Mouse (Mus musculus) forebrain, embryonic 10.5 days (tissue): ENCODE results near the gene Slc38a1. TPM values are rescaled to one million over a fixed set of nuclear protein-coding genes. Genes with fewer than 3 reads are reported as not detected.

ENCODE experiments used
- DNase-seq: peaks from one replicate; pipeline ENCODE4 v3.0.0-alpha.2; 2017; ENCODE audit warnings: low spot score; ENCODE audit errors: extremely low spot score
- H3K27ac ChIP-seq: fragments of 300-500 bp; sonication (generic); 2 replicates; pipeline ENCODE4 v1.5.1; 2016; ENCODE audit warnings: mild to moderate bottlenecking
- H3K27me3 ChIP-seq: fragments of 300-500 bp; sonication (generic); 2 replicates; pipeline ENCODE4 v1.6.1; 2016; ENCODE audit warnings: mild to moderate bottlenecking; ENCODE audit not compliant: poor library complexity, severe bottlenecking
- H3K36me3 ChIP-seq: fragments of 300-500 bp; sonication (generic); replicated peaks from 2 replicates; pipeline ENCODE4 v1.6.1; 2016; ENCODE audit warnings: mild to moderate bottlenecking, moderate library complexity
- H3K4me1 ChIP-seq: fragments of 300-500 bp; sonication (generic); 2 replicates; pipeline ENCODE4 v1.6.1; 2016
- H3K4me3 ChIP-seq: fragments of 300-500 bp; sonication (generic); 2 replicates; pipeline ENCODE4 v1.5.1; 2016; ENCODE audit warnings: mild to moderate bottlenecking, moderate library complexity
- H3K9me3 ChIP-seq: fragments of 300-500 bp; sonication (generic); 2 replicates; pipeline ENCODE4 v1.6.1; 2016; ENCODE audit warnings: mild to moderate bottlenecking, moderate library complexity
- WGBS: fragments of 180-500 bp; shearing (Covaris S2); methylation state at CpG from one replicate; pipeline ENCODE4 v1.1.7; 2016; 5-methylcytosine and 5-hydroxymethylcytosine counted together
- polyA plus RNA-seq: library from polyadenylated mRNA; unstranded; fragments of >200 nt; fragmentation: Nextera tagmentation; extraction: Ambion mirVana; gene quantifications from 2 replicates; pipeline ENCODE4 v1.2.1, GENCODE M21; 2016

The Slc38a1 gene
- polyA plus RNA-seq, 1 experiment from 2014 or later = 138 TPM

GRCm38 (mm10) chr15:96678871-96679773 is 36.4 kb upstream of the Slc38a1 start:
- Histone ChIP-seq H3K36me3 (no peaks in the 10 kb centered on the region), H3K27ac (no peak overlapping the region), H3K9me3 (no peaks in the 10 kb centered on the region), H3K4me1 (no peaks in the 10 kb centered on the region), H3K27me3 (no peaks in the 10 kb centered on the region; the same call in 1 of the 2 replicates), H3K4me3 (no peak overlapping the region)
- WGBS = 76% methylated on average over 19 of the region's 19 CpGs
- no peak for DNase-seq

DNA sequence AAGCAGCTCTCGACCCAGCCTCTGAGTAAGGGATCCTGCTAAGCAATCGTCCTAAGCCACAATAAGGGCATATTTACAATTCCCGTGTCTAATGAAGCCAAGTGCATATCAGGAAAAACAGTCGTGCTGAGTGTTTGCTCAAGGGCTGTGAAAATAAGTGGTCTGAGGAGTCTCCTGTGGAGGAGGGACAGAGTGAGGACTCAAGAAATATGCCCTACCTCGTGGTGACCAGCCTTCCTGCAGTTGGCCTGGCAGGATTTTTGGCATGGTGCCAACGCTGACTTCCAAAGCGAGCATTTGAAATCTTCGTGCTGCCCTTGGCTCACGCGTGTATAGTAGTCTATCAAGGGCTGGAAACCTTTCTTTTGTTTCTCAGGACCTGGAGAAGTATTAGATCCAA is 33.8 kb upstream of the Slc38a1 start:
- 85% methylated on average over 10 of the region's 10 CpGs for WGBS
- no peak for DNase-seq

GRCm38 (mm10) chr15:96675744-96676143 is 33.0 kb upstream of the Slc38a1 start:
- H3K4me1 ChIP-seq = no peaks in the 10 kb centered on the region
- H3K27me3 ChIP-seq = no peaks in the 10 kb centered on the region; the same call in 1 of the 2 replicates
- H3K9me3 ChIP-seq = no peaks in the 10 kb centered on the region
- no peaks in the 10 kb centered on the region for H3K36me3 ChIP-seq
- no peak overlapping the region for H3K27ac ChIP-seq
- DNase-seq = no peak
- no peak overlapping the region for H3K4me3 ChIP-seq
- WGBS = 89% methylated on average over 15 of the region's 15 CpGs

More for the DNA sequence above, 33.8 kb upstream of the Slc38a1 start:
- no peaks in the 10 kb centered on the region for H3K36me3 ChIP-seq
- H3K27ac ChIP-seq = no peak overlapping the region
- H3K27me3 ChIP-seq = no peaks in the 10 kb centered on the region; the same call in 1 of the 2 replicates
- no peaks in the 10 kb centered on the region for H3K9me3 ChIP-seq
- H3K4me1 ChIP-seq = no peaks in the 10 kb centered on the region
- no peak overlapping the region for H3K4me3 ChIP-seq

DNA sequence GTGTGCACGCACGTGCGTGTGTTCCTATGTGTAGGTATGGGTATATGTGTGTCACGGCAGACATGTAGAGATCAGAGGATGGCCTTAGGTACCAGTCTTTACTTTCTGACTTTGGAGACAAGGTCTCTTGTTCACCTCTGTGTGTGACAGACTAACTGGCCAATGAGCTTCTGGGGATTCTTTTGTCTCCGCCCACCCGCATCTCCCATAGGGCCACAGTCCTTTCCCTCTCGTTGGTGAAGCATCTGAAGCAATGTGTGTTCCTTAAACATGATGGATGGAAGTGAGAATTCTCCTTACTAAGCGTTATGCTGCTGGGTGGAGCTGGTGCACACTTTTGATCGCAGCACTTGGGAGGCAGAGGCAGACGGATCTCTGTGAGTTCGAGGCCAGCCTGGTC is 32.3 kb upstream of the Slc38a1 start:
- no peaks in the 10 kb centered on the region for H3K36me3 ChIP-seq
- DNase-seq = no peak
- no peak overlapping the region for H3K27ac ChIP-seq
- no peaks in the 10 kb centered on the region for H3K9me3 ChIP-seq
- WGBS = 85% methylated on average over 11 of the region's 11 CpGs
- H3K4me1 ChIP-seq = no peaks in the 10 kb centered on the region
- no peaks in the 10 kb centered on the region for H3K27me3 ChIP-seq
- H3K4me3 ChIP-seq = no peak overlapping the region

DNA sequence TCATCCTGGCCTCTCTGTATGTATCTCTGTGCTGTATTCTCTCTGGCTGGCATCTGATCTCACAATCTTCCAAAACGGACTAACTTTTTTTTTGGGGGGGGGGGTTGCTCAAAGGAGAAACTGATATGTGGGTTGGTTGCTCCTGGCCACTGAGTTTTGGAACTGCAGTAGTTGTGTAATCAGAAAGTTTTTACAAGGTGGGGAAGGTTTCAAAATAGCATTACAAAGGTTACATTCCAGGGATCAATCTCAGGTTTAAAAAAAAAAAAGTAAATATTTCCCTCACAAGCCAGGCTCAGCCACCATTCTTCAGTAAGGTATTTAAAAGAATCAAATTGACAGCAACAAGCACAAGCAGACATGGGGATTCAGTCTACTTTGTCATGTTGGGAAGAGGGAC is 31.4 kb upstream of the Slc38a1 start:
- H3K4me3 ChIP-seq = no peak overlapping the region
- no peaks in the 10 kb centered on the region for H3K4me1 ChIP-seq
- DNase-seq = no peak
- H3K27me3 ChIP-seq = no peaks in the 10 kb centered on the region
- WGBS = 83% methylated on average over 1 of the region's 1 CpGs
- no peaks in the 10 kb centered on the region for H3K36me3 ChIP-seq
- H3K9me3 ChIP-seq = no peaks in the 10 kb centered on the region
- no peak overlapping the region for H3K27ac ChIP-seq

GRCm38 (mm10) chr15:96669721-96670120 is 27.0 kb upstream of the Slc38a1 start:
- Histone ChIP-seq H3K9me3 (no peaks in the 10 kb centered on the region), H3K36me3 (no peaks in the 10 kb centered on the region), H3K4me3 (no peak overlapping the region), H3K27ac (no peak overlapping the region), H3K27me3 (no peaks in the 10 kb centered on the region), H3K4me1 (peaks cover 6% of the 10 kb centered on the region; the same call in 1 of the 2 replicates)
- 87% methylated on average over 6 of the region's 6 CpGs for WGBS
- DNase-seq = no peak

- Histone ChIP-seq H3K27ac (no peak overlapping the region), H3K4me1 (peaks cover 6% of the 10 kb centered on the region; the same call in 1 of the 2 replicates), H3K27me3 (no peaks in the 10 kb centered on the region), H3K4me3 (peak overlapping the region; percentile 2; the same call in 1 of the 2 replicates), H3K9me3 (no peaks in the 10 kb centered on the region), H3K36me3 (no peaks in the 10 kb centered on the region)
- DNase-seq = peak; percentile 67
- 7% methylated on average over 7 of the region's 7 CpGs for WGBS
Measured at GRCm38 (mm10) chr15:96666663-96667062, 23.9 kb upstream of the Slc38a1 start.

GRCm38 (mm10) chr15:96665889-96666288 is 23.2 kb upstream of the Slc38a1 start:
- DNase-seq = peak; percentile 55
- H3K4me3 ChIP-seq = no peak overlapping the region
- peaks cover 6% of the 10 kb centered on the region; the same call in 1 of the 2 replicates for H3K4me1 ChIP-seq
- H3K27me3 ChIP-seq = no peaks in the 10 kb centered on the region
- WGBS = 17% methylated on average over 3 of the region's 3 CpGs
- H3K9me3 ChIP-seq = no peaks in the 10 kb centered on the region
- H3K27ac ChIP-seq = no peak overlapping the region
- no peaks in the 10 kb centered on the region for H3K36me3 ChIP-seq

GRCm38 (mm10) chr15:96660590-96661141 is 18.0 kb upstream of the Slc38a1 start:
- WGBS = 73% methylated on average over 13 of the region's 13 CpGs
- no peak for DNase-seq
- H3K4me1 ChIP-seq = peaks cover 16% of the 10 kb centered on the region
- no peak overlapping the region for H3K4me3 ChIP-seq
- no peaks in the 10 kb centered on the region for H3K36me3 ChIP-seq
- H3K27ac ChIP-seq = no peak overlapping the region
- no peaks in the 10 kb centered on the region for H3K27me3 ChIP-seq
- no peaks in the 10 kb centered on the region for H3K9me3 ChIP-seq

DNA sequence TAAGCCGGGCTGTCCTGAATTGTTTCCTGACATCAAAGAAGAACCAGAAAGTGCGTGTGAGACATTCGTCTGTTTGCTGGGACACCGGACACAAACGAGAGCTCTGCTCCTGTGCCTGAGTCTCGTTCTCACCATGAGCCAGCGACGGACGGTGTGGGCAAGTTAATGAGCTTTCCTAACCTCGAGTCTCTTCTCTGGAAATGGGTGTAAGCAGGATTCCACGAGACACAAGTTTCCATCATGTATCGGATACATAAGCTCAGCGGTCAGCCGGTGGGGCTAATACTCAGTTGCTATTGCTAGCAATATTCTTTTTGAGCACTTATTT is 15.5 kb upstream of the Slc38a1 start:
- peaks cover 16% of the 10 kb centered on the region for H3K4me1 ChIP-seq
- H3K27ac ChIP-seq = no peak overlapping the region
- no peaks in the 10 kb centered on the region for H3K27me3 ChIP-seq
- DNase-seq = no peak
- H3K9me3 ChIP-seq = no peaks in the 10 kb centered on the region
- H3K4me3 ChIP-seq = no peak overlapping the region
- 84% methylated on average over 14 of the region's 14 CpGs for WGBS
- no peaks in the 10 kb centered on the region for H3K36me3 ChIP-seq

- Histone ChIP-seq H3K9me3 (no peaks in the 10 kb centered on the region), H3K27me3 (no peaks in the 10 kb centered on the region), H3K27ac (no peak overlapping the region), H3K36me3 (no peaks in the 10 kb centered on the region), H3K4me1 (peaks cover 16% of the 10 kb centered on the region), H3K4me3 (no peak overlapping the region)
- DNase-seq = no peak
- WGBS = 73% methylated on average over 17 of the region's 17 CpGs
Measured at GRCm38 (mm10) chr15:96657576-96658274, 15.0 kb upstream of the Slc38a1 start.

- peaks cover 14% of the 10 kb centered on the region for H3K4me1 ChIP-seq
- H3K27ac ChIP-seq = no peak overlapping the region
- no peaks in the 10 kb centered on the region for H3K27me3 ChIP-seq
- no peak overlapping the region for H3K4me3 ChIP-seq
- no peak for DNase-seq
- no peaks in the 10 kb centered on the region for H3K9me3 ChIP-seq
- H3K36me3 ChIP-seq = no peaks in the 10 kb centered on the region
- WGBS = 96% methylated on average over 14 of the region's 14 CpGs
Measured at GRCm38 (mm10) chr15:96655514-96655913, 12.8 kb upstream of the Slc38a1 start.

GRCm38 (mm10) chr15:96654714-96655113 is 12.0 kb upstream of the Slc38a1 start:
- 73% methylated on average over 8 of the region's 8 CpGs for WGBS
- H3K4me3 ChIP-seq = no peak overlapping the region
- H3K27me3 ChIP-seq = no peaks in the 10 kb centered on the region
- DNase-seq = no peak
- H3K36me3 ChIP-seq = no peaks in the 10 kb centered on the region
- no peak overlapping the region for H3K27ac ChIP-seq
- H3K9me3 ChIP-seq = no peaks in the 10 kb centered on the region
- H3K4me1 ChIP-seq = peaks cover 12% of the 10 kb centered on the region
